Mouse (Mus musculus) heart, postnatal 10 days (tissue): ENCODE measurements around the gene Ptpn21. TPM values are rescaled to one million over a fixed set of nuclear protein-coding genes. Genes with fewer than 3 reads are reported as not detected.

Experiments
- DNase-seq, 2 experiments: peaks; one replicate each; pipeline ENCODE4 v3.0.0; 2021
- intact Hi-C: fragments of 180-260 bp; cut with DNase I; formaldehyde crosslinking; loops from one replicate; pipeline ENCODE4 v1.15.1; 2025
- total RNA-seq, 2 experiments: library from RNA; stranded (reverse); gene quantifications; 2 replicates each; pipeline ENCODE4 v1.2.3; 2021

Ptpn21 gene
- total RNA-seq: 10 to 100 TPM; 26.3 to 31.6 TPM

GRCm38 (mm10) chr12:98736951-98737800 is at the start of gene Ptpn21:
TSS of gene Ptpn21 (minus strand) at chr12:98737405.
- intact Hi-C loops: loop anchor here (5.0 kb wide), 1 partner anchor 60 kb away; no protein-coding TSS in a partner anchor
- peak; percentile 79 to 85 for DNase-seq

GRCm38 (mm10) chr12:98784251-98784650 is 47.0 kb upstream of the Ptpn21 start:
- intact Hi-C loops: no loop called here
- DNase-seq: no peak

DNA sequence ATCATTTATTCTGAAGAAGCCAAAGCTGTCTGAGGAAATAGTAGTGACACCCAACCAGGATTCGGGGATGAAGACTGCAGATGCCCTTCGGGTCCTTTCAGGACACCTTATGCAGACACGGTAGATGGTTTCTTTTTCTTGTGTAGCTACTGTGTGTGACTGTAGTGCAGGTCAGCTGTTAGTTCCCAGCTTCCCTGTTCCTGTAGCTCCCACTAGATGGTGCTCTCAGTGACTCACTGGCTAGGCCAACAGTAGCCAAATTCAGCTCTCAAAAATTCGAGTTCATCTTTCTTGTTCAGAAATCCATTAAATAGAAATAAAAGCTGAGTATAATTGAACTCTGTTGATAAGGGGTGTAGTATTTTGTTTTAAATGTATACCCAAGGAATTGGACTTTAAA is 41.9 kb upstream of the Ptpn21 start:
- intact Hi-C loops: loop anchor here (5.0 kb wide), 1 partner anchor 102 kb away; no protein-coding TSS in a partner anchor
- DNase-seq: peak; percentile 15 to 33

DNA sequence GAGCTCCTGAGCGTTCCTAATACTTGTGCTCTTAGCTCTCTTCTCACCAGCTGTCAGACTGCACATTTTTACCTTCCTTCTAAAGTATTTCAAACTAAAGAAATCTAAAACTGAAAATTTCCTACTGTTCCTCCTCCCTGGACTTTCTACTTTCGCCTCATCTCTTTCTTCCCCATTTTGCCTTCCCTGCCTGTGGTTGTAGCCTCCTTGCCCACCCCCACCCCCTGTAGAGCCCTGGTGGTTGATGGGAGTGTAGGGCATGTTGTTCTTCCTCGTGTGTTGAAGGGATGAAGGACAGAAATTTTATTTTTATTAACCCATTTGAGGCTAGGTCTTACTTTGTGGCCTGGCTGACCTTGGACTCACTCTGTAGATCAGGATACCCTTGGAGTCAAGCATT is 40.3 kb upstream of the Ptpn21 start:
- intact Hi-C loops: loop anchor here (5.0 kb wide), 1 partner anchor 100 kb away; no protein-coding TSS in a partner anchor
- no peak for DNase-seq

- DNase-seq: no peak
- intact Hi-C loops: no loop called here
Observed at GRCm38 (mm10) chr12:98766241-98766640, 29.0 kb upstream of the Ptpn21 start.

DNA sequence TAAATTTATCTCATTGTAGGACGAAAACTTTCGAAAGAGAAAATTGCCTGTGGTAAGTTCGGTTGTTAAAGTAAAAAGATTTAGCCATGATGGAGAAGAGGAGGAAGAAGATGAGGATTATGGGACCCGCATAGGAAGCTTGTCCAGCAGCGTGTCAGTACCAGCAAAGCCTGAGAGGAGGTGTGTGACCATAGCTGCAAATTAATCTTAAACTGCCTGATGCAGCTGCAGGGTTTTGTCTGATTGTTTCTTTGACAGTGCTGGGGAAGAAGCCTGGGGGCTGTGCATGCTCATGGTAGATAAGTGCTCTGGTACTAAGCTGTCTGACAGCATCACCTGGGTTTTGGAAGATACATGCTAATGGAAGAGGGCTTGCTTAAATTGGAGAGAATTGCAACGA is 22.5 kb upstream of the Ptpn21 start:
- no peak for DNase-seq
- intact Hi-C loops: loop anchor here (5.0 kb wide), 1 partner anchor 82 kb away; no protein-coding TSS in a partner anchor

- DNase-seq: peak; percentile 27 to 38
- intact Hi-C loops: loop anchor here (5.0 kb wide), 1 partner anchor 80 kb away; no protein-coding TSS in a partner anchor
Observed at GRCm38 (mm10) chr12:98757636-98758035, 20.4 kb upstream of the Ptpn21 start.

GRCm38 (mm10) chr12:98747380-98747753 is 10.2 kb upstream of the Ptpn21 start:
- intact Hi-C loops: no loop called here

GRCm38 (mm10) chr12:98746746-98747379 is 9.7 kb upstream of the Ptpn21 start, which contains the start of gene Zc3h14:
TSS of gene Zc3h14 (plus strand) at chr12:98746964.
- peak; percentile 93 to 94 for DNase-seq
- intact Hi-C loops: no loop called here

More at GRCm38 (mm10) chr12:98747380-98747753, 10.2 kb upstream of the Ptpn21 start:
- peak in 1 of 2 experiments; percentile 25 for DNase-seq

DNA sequence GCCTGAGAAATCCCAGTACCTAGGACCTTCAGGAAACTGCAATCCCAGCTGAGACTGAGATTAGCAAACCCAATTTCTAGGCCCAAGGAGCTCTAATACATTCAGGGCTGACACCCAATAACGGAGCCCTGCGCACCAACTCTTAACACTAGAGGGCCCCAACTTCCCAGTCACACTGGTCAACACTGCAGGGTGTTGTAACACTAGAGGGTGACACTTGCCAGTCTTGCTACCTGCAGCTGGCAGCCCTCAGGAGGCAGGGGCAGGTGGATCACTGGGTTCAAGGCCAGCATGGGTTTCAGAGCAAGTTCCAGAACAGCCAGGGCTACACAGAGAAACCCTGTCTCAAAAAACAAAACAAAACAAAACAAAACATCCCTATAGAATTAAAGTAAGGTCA is 8.9 kb upstream of the Ptpn21 start:
- intact Hi-C loops: no loop called here
- DNase-seq: peak; percentile 59 to 67

- DNase-seq: no peak
- intact Hi-C loops: no loop called here
Observed at GRCm38 (mm10) chr12:98745626-98746025, 8.4 kb upstream of the Ptpn21 start.

- intact Hi-C loops: no loop called here
- peak; percentile 47 to 53 for DNase-seq
Observed at GRCm38 (mm10) chr12:98741011-98741501, 3.9 kb upstream of the Ptpn21 start.

DNA sequence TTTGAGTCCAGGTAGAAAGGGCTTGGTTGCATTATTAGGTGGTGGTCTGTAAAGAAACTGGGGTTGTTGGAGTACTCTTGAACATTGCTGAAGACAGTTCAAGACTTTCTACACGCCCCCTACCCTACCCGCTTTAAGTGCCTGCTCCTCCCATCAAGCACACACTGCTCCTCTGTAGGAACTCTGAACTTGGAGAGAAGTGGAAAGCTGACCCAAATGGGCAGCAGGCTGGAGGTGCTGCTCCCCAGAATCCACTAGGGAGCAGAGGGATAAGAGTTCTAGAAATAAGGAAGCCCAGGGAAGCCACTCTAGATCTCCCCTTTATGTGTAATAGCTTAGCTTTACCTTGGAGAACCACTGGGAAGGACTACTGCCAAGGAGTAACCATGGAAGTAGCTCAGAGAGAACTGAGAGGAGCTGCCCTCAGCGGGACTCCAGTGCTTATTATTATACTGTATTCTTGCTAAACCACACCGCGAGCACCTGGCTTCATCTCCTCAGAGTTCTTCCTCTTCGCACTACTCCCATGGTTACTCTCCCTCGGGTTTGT is 671 bp upstream of the Ptpn21 start:
- intact Hi-C loops: loop anchor here (5.0 kb wide), 1 partner anchor 61 kb away; no protein-coding TSS in a partner anchor
- peak; percentile 36 to 49 for DNase-seq

- intact Hi-C loops: loop anchor here (5.0 kb wide), 1 partner anchor 58 kb away; no protein-coding TSS in a partner anchor
- no peak for DNase-seq
Observed at GRCm38 (mm10) chr12:98734880-98735801, 2.1 kb downstream of the Ptpn21 start.

DNA sequence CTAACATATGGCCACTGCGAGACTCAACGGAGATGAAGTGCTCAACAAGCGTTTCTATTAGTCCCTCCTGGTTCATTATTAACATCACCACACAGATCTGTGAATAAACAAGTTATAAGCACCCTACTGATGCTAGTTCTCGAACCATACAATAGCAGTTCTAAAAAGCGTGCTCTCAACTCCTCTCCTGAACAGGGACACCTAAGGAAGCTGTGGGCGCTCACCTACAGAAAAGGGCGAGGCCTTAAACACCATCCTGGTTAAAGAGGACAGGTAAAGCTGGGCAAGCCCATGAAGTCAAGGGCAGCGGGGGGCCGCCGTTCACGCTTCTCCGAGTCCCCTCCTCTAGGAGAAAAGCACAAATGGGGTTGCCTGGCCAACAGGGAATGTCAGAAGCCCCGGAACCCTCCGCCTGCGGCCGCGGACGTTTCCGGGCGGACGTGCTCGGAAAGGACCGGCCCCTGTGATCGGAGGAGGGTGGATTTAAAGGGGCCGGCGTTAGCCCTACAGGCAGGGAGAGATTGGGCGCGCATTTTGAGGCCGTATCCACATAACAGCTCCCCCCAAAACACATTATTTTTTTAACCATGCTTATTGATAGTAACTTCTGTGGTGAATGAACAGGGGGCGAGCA is 2.8 kb downstream of the Ptpn21 start:
- DNase-seq: peak; percentile 89 to 91
- intact Hi-C loops: no loop called here

GRCm38 (mm10) chr12:98733776-98734175 is 3.4 kb downstream of the Ptpn21 start:
- DNase-seq: no peak
- intact Hi-C loops: no loop called here

DNA sequence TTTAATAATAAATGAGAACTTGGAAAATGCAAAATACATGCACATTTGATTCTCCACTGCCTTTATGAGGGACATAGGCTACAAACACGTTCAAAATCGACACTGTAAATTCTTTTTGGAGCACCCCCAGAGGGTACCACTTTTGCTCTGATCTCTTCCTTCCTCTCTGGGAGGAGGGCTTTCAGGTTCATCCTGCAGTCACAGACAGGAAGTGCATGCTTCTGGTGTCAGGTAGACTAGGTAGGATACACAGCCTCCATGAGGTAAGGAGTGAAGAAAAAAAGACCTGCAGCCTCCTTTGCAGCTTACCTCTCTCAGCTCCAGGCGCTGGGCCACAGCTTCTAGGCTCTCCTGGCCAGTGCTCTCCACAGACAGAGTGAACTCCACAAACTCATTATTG is 4.0 kb downstream of the Ptpn21 start:
- intact Hi-C loops: no loop called here
- DNase-seq: no peak

GRCm38 (mm10) chr12:98730682-98731081 is 6.5 kb downstream of the Ptpn21 start:
- intact Hi-C loops: no loop called here
- DNase-seq: no peak

DNA sequence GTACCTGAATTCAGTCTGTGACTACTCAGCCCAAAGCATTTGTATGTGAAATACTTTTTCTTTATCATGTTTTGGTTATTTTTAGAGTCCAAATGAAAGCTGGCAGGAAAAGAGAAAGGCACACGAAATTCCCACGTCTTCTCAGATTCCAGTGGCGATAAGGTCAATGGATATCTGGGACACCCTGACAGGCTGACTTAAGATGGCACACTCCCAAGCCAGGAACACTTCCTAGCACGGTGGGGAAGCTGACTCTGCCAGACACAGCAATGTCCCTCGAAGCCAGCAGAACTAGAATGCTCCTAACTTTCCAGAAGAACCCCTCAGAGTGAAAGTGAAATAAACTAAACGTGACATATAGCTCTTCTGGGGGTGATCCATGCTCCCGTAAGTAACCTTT is 10.0 kb downstream of the Ptpn21 start:
- intact Hi-C loops: no loop called here
- no peak for DNase-seq
